Mouse (Mus musculus) ES-E14 (cell line): ENCODE results near the gene Gm20873.
"Not testable (repeated sequence)": the region's sequence is repeated elsewhere in the genome, so short reads cannot be mapped to it uniquely, and the experiment has no call there.

Source experiments
- CHD2 ChIP-seq: IDR thresholded peaks from 2 replicates; pipeline ENCODE4 v1.6.1; 2014; ENCODE audit warnings: mild to moderate bottlenecking, low read depth, low read length, inconsistent platforms
- HCFC1 ChIP-seq: IDR thresholded peaks from 2 replicates; pipeline ENCODE4 v1.6.1; 2012; ENCODE audit warnings: low read length, inconsistent platforms, borderline replicate concordance; ENCODE audit not compliant: insufficient read depth
- MAFK ChIP-seq: IDR thresholded peaks from 2 replicates; pipeline ENCODE4 v1.6.1; 2014; ENCODE audit warnings: mild to moderate bottlenecking, low read depth, low read length, inconsistent platforms; ENCODE audit not compliant: insufficient read depth
- ZNF384 ChIP-seq: IDR thresholded peaks from 2 replicates; pipeline ENCODE4 v1.6.1; 2012; ENCODE audit warnings: low read depth, low read length, inconsistent platforms

GRCm38 (mm10) chrY:6266798-6267197 lies at the start of gene Gm20873:
- not testable (repeated sequence) for TF ChIP-seq MAFK, ZNF384, CHD2, HCFC1
